Mouse (Mus musculus) olfactory bulb, adult 2 months (tissue): ENCODE data around the gene Alb.

Source experiments
- CTCF ChIP-seq: fragments of 200-500 bp; IDR thresholded peaks from 2 replicates; pipeline ENCODE4 v1.5.1; 2012; ENCODE audit warnings: low read depth, mild to moderate bottlenecking, low read length, moderate library complexity; ENCODE audit not compliant: insufficient read depth
- POLR2A ChIP-seq: fragments of 200-500 bp; IDR thresholded peaks from 2 replicates; pipeline ENCODE4 v1.6.1; 2012; ENCODE audit warnings: mild to moderate bottlenecking, low read depth, low read length, moderate library complexity; ENCODE audit not compliant: insufficient read depth

DNA sequence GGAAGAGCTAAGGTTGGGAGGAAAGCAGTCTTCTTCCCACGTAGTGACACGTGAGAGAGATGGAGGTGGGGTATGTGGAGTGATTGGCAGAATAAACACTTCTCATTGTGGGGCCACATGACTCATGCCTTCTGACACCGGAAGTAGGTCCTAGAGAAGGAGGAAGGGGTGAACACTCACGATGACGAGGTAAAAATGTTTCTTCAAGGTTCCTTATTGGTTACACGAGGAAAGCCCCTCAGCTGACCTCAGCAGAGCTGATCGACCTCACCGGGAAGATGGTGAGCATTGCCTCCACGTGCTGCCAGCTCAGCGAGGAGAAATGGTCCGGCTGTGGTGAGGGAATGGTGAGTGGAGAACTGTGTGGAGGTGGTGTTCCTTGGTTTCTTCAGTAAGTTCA lies 44.0 kb downstream of the Alb start:
- TF ChIP-seq CTCF (no peak), POLR2A (no peak)
